Mouse (Mus musculus): Measurements from ENCODE around the gene Prpf19. TPM values are rescaled to one million over a fixed set of nuclear protein-coding genes. Genes with fewer than 3 reads are reported as not detected.

The Prpf19 gene
- polyA plus RNA-seq, 1 experiment from 2014 or later, result 45.5 TPM

GRCm38 (mm10) chr19:10867946-10868622 lies 26.9 kb upstream of the Prpf19 start:
- no peaks in the 10 kb centered on the region for H3K27me3 ChIP-seq (replicated peaks; ENCODE audit: control insufficient read depth, insufficient read depth, low read length)
- no peak for ATAC-seq (replicated peaks; ENCODE audit: low FRiP score, low TSS enrichment, low read depth)
- peaks cover 21% of the 10 kb centered on the region for H3K4me1 ChIP-seq (replicated peaks; ENCODE audit: control insufficient read depth, insufficient read depth, low read length)
- no peaks in the 10 kb centered on the region for H3K9me3 ChIP-seq (ENCODE audit: control insufficient read depth, low read length)
- peak overlapping the region; percentile 88 for H3K4me3 ChIP-seq (ENCODE audit: low read depth, low read length)
- WGBS, result 22% methylated on average over 5 of the region's 5 CpGs
- H3K4me2 ChIP-seq (ENCODE audit: low read length), result peak overlapping the region; percentile 86
- DNase-seq (ENCODE audit: low spot score), result no peak
- no peak overlapping the region for H3K27ac ChIP-seq (ENCODE audit: low read depth)
- H3K9ac ChIP-seq (ENCODE audit: low read length), result peak overlapping the region; percentile 85
- H3K36me3 ChIP-seq (ENCODE audit: control insufficient read depth, insufficient read depth, low read length), result peaks cover 65% of the 10 kb centered on the region

- H3K9me3 ChIP-seq (ENCODE audit: control insufficient read depth, low read length), result no peaks in the 10 kb centered on the region
- H3K4me2 ChIP-seq (ENCODE audit: low read length), result peak overlapping the region; percentile 86
- no peak overlapping the region for H3K27ac ChIP-seq (ENCODE audit: low read depth)
- ATAC-seq (replicated peaks; ENCODE audit: low FRiP score, low TSS enrichment, low read depth), result no peak
- H3K4me3 ChIP-seq (ENCODE audit: low read depth, low read length), result peak overlapping the region; percentile 88
- H3K9ac ChIP-seq (ENCODE audit: low read length), result peak overlapping the region; percentile 85
- H3K36me3 ChIP-seq (ENCODE audit: control insufficient read depth, insufficient read depth, low read length), result peaks cover 65% of the 10 kb centered on the region
- no peaks in the 10 kb centered on the region for H3K27me3 ChIP-seq (replicated peaks; ENCODE audit: control insufficient read depth, insufficient read depth, low read length)
- WGBS, result 0% methylated on average over 17 of the region's 17 CpGs
- DNase-seq (ENCODE audit: low spot score), result peak; percentile 65
- H3K4me1 ChIP-seq (replicated peaks; ENCODE audit: control insufficient read depth, insufficient read depth, low read length), result peaks cover 21% of the 10 kb centered on the region
These were observed 26.3 kb upstream of the Prpf19 start for GRCm38 (mm10) chr19:10868623-10869141.

DNA sequence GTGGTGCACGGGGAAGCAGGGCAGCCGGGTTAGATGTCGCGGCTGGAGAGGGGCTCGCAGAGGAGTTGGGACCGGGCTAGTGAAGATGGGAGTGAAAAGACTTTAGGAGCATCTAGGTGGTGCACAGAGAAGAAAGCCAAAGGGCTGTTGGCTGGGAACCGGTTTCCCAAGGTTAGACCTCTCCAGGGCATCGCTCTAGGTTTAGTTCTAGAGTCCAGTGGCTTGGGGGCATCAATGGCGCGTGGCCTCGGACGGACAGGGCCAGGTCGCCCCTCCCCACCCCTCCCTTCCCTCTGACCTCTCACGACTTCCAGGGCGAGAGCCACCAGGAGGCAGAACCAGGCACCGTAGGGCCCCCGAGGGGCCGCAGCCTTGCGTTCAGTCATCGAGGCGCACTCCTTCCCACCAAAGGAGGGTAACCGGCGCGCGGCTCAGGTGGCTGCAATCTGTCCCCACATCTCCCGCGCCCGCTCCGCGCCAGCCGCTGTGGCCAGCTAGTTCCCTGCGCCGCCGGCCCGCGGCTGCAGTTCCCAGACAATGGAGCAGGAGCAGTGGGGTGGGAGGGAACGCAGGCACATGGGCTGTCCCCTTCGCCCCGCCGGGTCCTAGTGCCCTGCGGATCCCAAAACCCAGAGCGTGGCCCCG lies 25.7 kb upstream of the Prpf19 start:
- Histone ChIP-seq H3K36me3 (ENCODE audit: control insufficient read depth, insufficient read depth, low read length) (peaks cover 65% of the 10 kb centered on the region), H3K27ac (ENCODE audit: low read depth) (peak overlapping the region; percentile 84), H3K4me2 (ENCODE audit: low read length) (peak overlapping the region; percentile 86), H3K27me3 (replicated peaks; ENCODE audit: control insufficient read depth, insufficient read depth, low read length) (no peaks in the 10 kb centered on the region), H3K9me3 (ENCODE audit: control insufficient read depth, low read length) (no peaks in the 10 kb centered on the region), H3K4me3 (ENCODE audit: low read depth, low read length) (peak overlapping the region; percentile 88), H3K9ac (ENCODE audit: low read length) (peak overlapping the region; percentile 85), H3K4me1 (replicated peaks; ENCODE audit: control insufficient read depth, insufficient read depth, low read length) (peaks cover 21% of the 10 kb centered on the region)
- peak; percentile 87 for DNase-seq (ENCODE audit: low spot score)
- WGBS, result under 1% methylated on average over 43 of the region's 43 CpGs
- peak; percentile 88 for ATAC-seq (replicated peaks; ENCODE audit: low FRiP score, low TSS enrichment, low read depth)

- H3K4me2 ChIP-seq (ENCODE audit: low read length), result peak within 1 kb of the TSS; percentile 86
- H3K27me3 ChIP-seq (replicated peaks; ENCODE audit: control insufficient read depth, insufficient read depth, low read length), result no peaks in the 10 kb centered on the region
- no peaks in the 10 kb centered on the region for H3K9me3 ChIP-seq (ENCODE audit: control insufficient read depth, low read length)
- 4% methylated on average over 8 of the region's 8 CpGs for WGBS
- peaks cover 21% of the 10 kb centered on the region for H3K4me1 ChIP-seq (replicated peaks; ENCODE audit: control insufficient read depth, insufficient read depth, low read length)
- peak within 1 kb of the TSS; percentile 88 for H3K4me3 ChIP-seq (ENCODE audit: low read depth, low read length)
- peak within 1 kb of the TSS; percentile 85 for H3K9ac ChIP-seq (ENCODE audit: low read length)
- ATAC-seq (replicated peaks; ENCODE audit: low FRiP score, low TSS enrichment, low read depth), result peak; percentile 28
- H3K36me3 ChIP-seq (ENCODE audit: control insufficient read depth, insufficient read depth, low read length), result peaks cover 60% of the 10 kb centered on the region
- no peak for DNase-seq (ENCODE audit: low spot score)
- H3K27ac ChIP-seq (ENCODE audit: low read depth), result peak within 1 kb of the TSS; percentile 84
These were observed 25.0 kb upstream of the Prpf19 start, which contains the start of gene Tmem132a for GRCm38 (mm10) chr19:10869886-10870527. Gene Tmem132a, minus strand, starts transcription at chr19:10869940.

DNA sequence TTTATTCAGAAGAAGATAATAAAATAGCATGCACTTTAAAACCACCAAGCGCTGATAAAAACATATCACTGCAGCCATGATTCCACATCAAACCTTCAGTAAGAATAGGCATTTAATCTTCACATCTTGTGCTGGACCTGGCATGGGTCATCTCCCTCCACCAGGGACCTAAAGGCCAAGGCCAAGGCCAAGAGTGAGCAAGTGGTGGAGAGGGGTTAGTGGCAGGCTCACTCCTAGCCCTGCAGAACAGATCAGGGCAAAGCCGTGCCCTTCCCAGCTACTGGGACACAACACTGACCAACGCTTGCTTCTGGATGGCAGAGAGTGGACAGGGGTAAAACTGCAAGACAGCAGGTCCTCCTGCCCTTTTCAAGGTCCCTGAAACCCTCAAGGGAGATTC lies 24.4 kb upstream of the Prpf19 start:
- H3K27ac ChIP-seq (ENCODE audit: low read depth), result no peak overlapping the region
- no peak overlapping the region for H3K4me2 ChIP-seq (ENCODE audit: low read length)
- H3K4me3 ChIP-seq (ENCODE audit: low read depth, low read length), result no peak overlapping the region
- ATAC-seq (replicated peaks; ENCODE audit: low FRiP score, low TSS enrichment, low read depth) (no peak), DNase-seq (ENCODE audit: low spot score) (no peak)
- H3K4me1 ChIP-seq (replicated peaks; ENCODE audit: control insufficient read depth, insufficient read depth, low read length), result peaks cover 21% of the 10 kb centered on the region
- no peaks in the 10 kb centered on the region for H3K9me3 ChIP-seq (ENCODE audit: control insufficient read depth, low read length)
- peaks cover 53% of the 10 kb centered on the region for H3K36me3 ChIP-seq (ENCODE audit: control insufficient read depth, insufficient read depth, low read length)
- WGBS, result 95% methylated on average over 3 of the region's 3 CpGs
- no peaks in the 10 kb centered on the region for H3K27me3 ChIP-seq (replicated peaks; ENCODE audit: control insufficient read depth, insufficient read depth, low read length)
- no peak overlapping the region for H3K9ac ChIP-seq (ENCODE audit: low read length)

GRCm38 (mm10) chr19:10871328-10871961 lies 23.6 kb upstream of the Prpf19 start:
- H3K9ac ChIP-seq (ENCODE audit: low read length), result no peak overlapping the region
- 78% methylated on average over 14 of the region's 14 CpGs for WGBS
- no peak overlapping the region for H3K4me2 ChIP-seq (ENCODE audit: low read length)
- no peak overlapping the region for H3K27ac ChIP-seq (ENCODE audit: low read depth)
- H3K4me3 ChIP-seq (ENCODE audit: low read depth, low read length), result no peak overlapping the region
- H3K4me1 ChIP-seq (replicated peaks; ENCODE audit: control insufficient read depth, insufficient read depth, low read length), result peaks cover 21% of the 10 kb centered on the region
- no peak for DNase-seq (ENCODE audit: low spot score)
- H3K9me3 ChIP-seq (ENCODE audit: control insufficient read depth, low read length), result no peaks in the 10 kb centered on the region
- H3K27me3 ChIP-seq (replicated peaks; ENCODE audit: control insufficient read depth, insufficient read depth, low read length), result no peaks in the 10 kb centered on the region
- no peak for ATAC-seq (replicated peaks; ENCODE audit: low FRiP score, low TSS enrichment, low read depth)
- H3K36me3 ChIP-seq (ENCODE audit: control insufficient read depth, insufficient read depth, low read length), result peaks cover 47% of the 10 kb centered on the region

GRCm38 (mm10) chr19:10878201-10878837 lies 16.7 kb upstream of the Prpf19 start:
- ATAC-seq (replicated peaks; ENCODE audit: low FRiP score, low TSS enrichment, low read depth) (no peak), DNase-seq (ENCODE audit: low spot score) (no peak)
- Histone ChIP-seq H3K4me1 (replicated peaks; ENCODE audit: control insufficient read depth, insufficient read depth, low read length) (peaks cover 15% of the 10 kb centered on the region), H3K9me3 (ENCODE audit: control insufficient read depth, low read length) (no peaks in the 10 kb centered on the region), H3K27me3 (replicated peaks; ENCODE audit: control insufficient read depth, insufficient read depth, low read length) (no peaks in the 10 kb centered on the region), H3K36me3 (ENCODE audit: control insufficient read depth, insufficient read depth, low read length) (peaks cover 18% of the 10 kb centered on the region), H3K9ac (ENCODE audit: low read length) (no peak overlapping the region), H3K4me3 (ENCODE audit: low read depth, low read length) (no peak overlapping the region), H3K4me2 (ENCODE audit: low read length) (no peak overlapping the region), H3K27ac (ENCODE audit: low read depth) (no peak overlapping the region)
- 89% methylated on average over 7 of the region's 7 CpGs for WGBS

Data from intestine, embryonic 14.5 days (tissue).